In the genomic region with DNA sequence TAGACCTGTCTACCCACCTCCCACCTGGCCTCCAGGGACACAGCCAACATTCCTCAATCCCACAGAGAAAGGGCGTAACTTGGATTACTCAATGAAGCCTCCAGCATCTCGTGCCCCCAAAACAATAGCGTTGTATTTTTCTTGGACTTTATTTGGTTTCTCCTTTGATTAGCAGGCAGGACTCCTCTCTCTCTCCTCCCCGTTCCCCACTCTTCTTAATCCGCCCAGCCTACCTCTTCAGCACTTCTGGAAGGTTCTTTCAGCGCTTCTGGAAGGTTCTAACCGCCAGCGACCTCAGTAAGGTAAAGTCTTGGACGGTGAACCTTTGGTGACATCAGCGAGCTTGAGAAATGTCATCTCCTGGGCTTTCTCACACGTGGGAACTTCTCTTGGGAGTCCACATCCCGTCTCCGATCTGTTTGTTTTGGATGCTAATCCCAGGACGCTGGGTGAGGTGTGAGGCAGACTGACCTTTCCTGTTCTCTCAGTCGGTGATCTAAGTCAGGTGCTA, we compare ENCODE assay signal across 26 mouse cellular contexts. TPM values are rescaled to one million over a fixed set of nuclear protein-coding genes. Genes with fewer than 3 reads are reported as not detected.
"Had no signal": no experiment of that assay in that cellular context is flagged by ENCODE, and none has a peak within 500 bp of the region (broad histone marks: within the 10 kb centered on the region; RNA-seq: fewer than 3 reads in every experiment).

No protein-coding gene starts in this region.

- H3K4me2 ChIP-seq: embryonic facial prominence, embryonic 12.5 days; embryonic facial prominence, embryonic 13.5 days; embryonic facial prominence, embryonic 15.5 days; forebrain, embryonic 12.5 days; forebrain, embryonic 13.5 days; heart, embryonic 11.5 days had no signal

- H3K9me3 ChIP-seq: embryonic facial prominence, embryonic 10.5 days; embryonic facial prominence, embryonic 12.5 days; embryonic facial prominence, embryonic 13.5 days; embryonic facial prominence, embryonic 15.5 days; forebrain, embryonic 12.5 days; forebrain, embryonic 13.5 days; heart, embryonic 10.5 days had no signal

- H3K4me3 ChIP-seq: embryonic facial prominence, embryonic 10.5 days; embryonic facial prominence, embryonic 12.5 days; embryonic facial prominence, embryonic 13.5 days; embryonic facial prominence, embryonic 15.5 days; erythroblast, embryonic 14.5 days; forebrain, embryonic 12.5 days; forebrain, embryonic 13.5 days; gastrocnemius, adult 2 months; heart, adult 2 months; heart, embryonic 10.5 days had no signal

- H3K4me1 ChIP-seq: embryonic facial prominence, embryonic 13.5 days; embryonic facial prominence, embryonic 15.5 days; heart, embryonic 10.5 days had no signal

- H3K36me3 ChIP-seq: embryonic facial prominence, embryonic 10.5 days; embryonic facial prominence, embryonic 12.5 days; embryonic facial prominence, embryonic 13.5 days; embryonic facial prominence, embryonic 15.5 days; forebrain, embryonic 12.5 days; heart, embryonic 10.5 days had no signal

- H3K9ac ChIP-seq: embryonic facial prominence, embryonic 12.5 days; embryonic facial prominence, embryonic 13.5 days; embryonic facial prominence, embryonic 15.5 days; forebrain, embryonic 12.5 days; forebrain, embryonic 13.5 days had no signal

- H3K27me3 ChIP-seq: embryonic facial prominence, embryonic 12.5 days; embryonic facial prominence, embryonic 15.5 days; forebrain, embryonic 13.5 days had no signal

- ATAC-seq: forebrain, embryonic 13.5 days; forebrain, embryonic 14.5 days; forebrain, embryonic 16.5 days had no signal

- DNase-seq: cerebellum, adult 18-20 months; cerebellum, adult 2 months; cerebellum, adult 8-10 months; cerebellum, adult 9-10 months; cerebellum, adult 9-11 months; cerebellum, postnatal 36 days; embryo, embryonic 11 days; gastrocnemius, adult 2 months; gastrocnemius, postnatal 10 days; gastrocnemius, postnatal 14 days; gastrocnemius, postnatal 25 days; gastrocnemius, postnatal 36 days; heart, adult 2 months had no signal

- H3K27ac ChIP-seq: embryonic facial prominence, embryonic 10.5 days; embryonic facial prominence, embryonic 12.5 days; embryonic facial prominence, embryonic 13.5 days; embryonic facial prominence, embryonic 15.5 days; forebrain, embryonic 12.5 days; forebrain, embryonic 13.5 days; gastrocnemius, adult 2 months; heart, adult 2 months; heart, embryonic 10.5 days had no signal

RNA-seq across cellular contexts. Expression of a gene that starts 14.4 kb away (rescaled TPM):
- total RNA-seq: common myeloid progenitor, adult 5-6 weeks; granulocyte monocyte progenitor cell, adult 5-6 weeks had no signal
- polyA plus RNA-seq: erythroblast, embryonic 14.5 days had no signal
